Mouse (Mus musculus) lung, embryonic 14.5 days (tissue): ENCODE results near the gene Camk1d. TPM values are rescaled to one million over a fixed set of nuclear protein-coding genes. Genes with fewer than 3 reads are reported as not detected.
"Not testable (repeated sequence)": the region's sequence is repeated elsewhere in the genome, so short reads cannot be mapped to it uniquely, and the experiment has no call there.

ENCODE experiments used
- ATAC-seq: fragments of 200-750 bp; cut with Nextera tagmentation; 2 replicates; pipeline ENCODE4 v1.8.0; 2017; ENCODE audit warnings: mild to moderate bottlenecking, moderate TSS enrichment, moderate library complexity; ENCODE audit not compliant: insufficient read depth
- DNase-seq: peaks from one replicate; pipeline ENCODE4 v3.0.0-alpha.2; 2015
- H3K27ac ChIP-seq: fragments of 300-500 bp; sonication (generic); 2 replicates; pipeline ENCODE4 v1.5.1; 2014; ENCODE audit warnings: low read depth, mild to moderate bottlenecking, moderate library complexity
- H3K27me3 ChIP-seq: fragments of 300-500 bp; sonication (generic); 2 replicates; pipeline ENCODE4 v1.6.1; 2014; ENCODE audit warnings: low read length, control low read depth; ENCODE audit not compliant: insufficient read depth
- H3K36me3 ChIP-seq: fragments of 300-500 bp; sonication (generic); 2 replicates; pipeline ENCODE4 v1.6.1; 2014; ENCODE audit warnings: control low read depth; ENCODE audit not compliant: insufficient read depth
- H3K4me1 ChIP-seq: fragments of 300-500 bp; sonication (generic); 2 replicates; pipeline ENCODE4 v1.6.1; 2014; ENCODE audit warnings: antibody characterized with exemption, control low read depth; ENCODE audit not compliant: insufficient read depth
- H3K4me2 ChIP-seq: fragments of 300-500 bp; sonication (generic); 2 replicates; pipeline ENCODE4 v1.6.1; 2014; ENCODE audit warnings: mild to moderate bottlenecking
- H3K4me3 ChIP-seq: fragments of 300-500 bp; sonication (generic); 2 replicates; pipeline ENCODE4 v1.5.1; 2014; ENCODE audit warnings: low read depth, low read length
- H3K9ac ChIP-seq: fragments of 300-500 bp; sonication (generic); 2 replicates; pipeline ENCODE4 v1.6.1; 2014
- H3K9me3 ChIP-seq: fragments of 300-500 bp; sonication (generic); 2 replicates; pipeline ENCODE4 v1.6.1; 2016; ENCODE audit warnings: low read depth, low read length, control low read depth
- CTCF ChIP-seq: IDR thresholded peaks from 2 replicates; pipeline ENCODE4 v1.5.1; 2016; ENCODE audit warnings: antibody characterized with exemption, low read depth
- WGBS: fragments of 180-500 bp; shearing (Covaris S2); extraction: QIAGEN DNeasy Blood & Tissue Kit; methylation state at CpG from one replicate; pipeline ENCODE4 v1.1.7; 2014; 5-methylcytosine and 5-hydroxymethylcytosine counted together
- polyA plus RNA-seq: library from polyadenylated mRNA; unstranded; fragments of >200 nt; fragmentation: Nextera tagmentation; extraction: Ambion mirVana; gene quantifications from 2 replicates; pipeline ENCODE4 v1.2.1, GENCODE M21; 2014

The Camk1d gene
- polyA plus RNA-seq, 1 experiment from 2014 or later, result 2.9 TPM

DNA sequence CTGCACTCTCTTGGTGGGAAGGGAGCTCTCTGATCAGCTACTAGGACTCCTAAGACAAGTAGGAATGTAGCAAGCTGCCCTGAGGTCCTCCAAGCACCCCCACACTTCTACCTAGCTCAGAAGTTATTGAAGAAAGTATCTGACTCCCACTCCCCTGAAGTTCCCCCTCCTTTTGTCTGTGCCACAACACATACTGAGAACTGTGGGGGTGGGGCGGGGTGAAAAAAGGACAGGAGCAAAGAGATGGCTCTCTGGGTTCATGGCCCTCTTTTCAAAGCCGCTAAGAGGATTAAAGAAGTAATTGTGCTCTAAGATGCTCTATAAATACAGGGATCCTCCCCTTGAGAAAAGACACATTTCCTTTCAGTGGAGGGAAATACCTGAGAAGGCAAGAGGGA lies 100.0 kb downstream of the Camk1d start:
- Histone ChIP-seq H3K4me3 (no peak overlapping the region), H3K27me3 (no peaks in the 10 kb centered on the region), H3K27ac (peak overlapping the region; percentile 66; the same call in 1 of the 2 replicates), H3K4me2 (no peak overlapping the region), H3K9me3 (no peaks in the 10 kb centered on the region), H3K36me3 (no peaks in the 10 kb centered on the region), H3K9ac (no peak overlapping the region), H3K4me1 (peaks cover 12% of the 10 kb centered on the region; the same call in 1 of the 2 replicates)
- 64% methylated on average over 2 of the region's 2 CpGs for WGBS
- DNase-seq (no peak), ATAC-seq (no peak)
- TF ChIP-seq CTCF, result no peak

DNA sequence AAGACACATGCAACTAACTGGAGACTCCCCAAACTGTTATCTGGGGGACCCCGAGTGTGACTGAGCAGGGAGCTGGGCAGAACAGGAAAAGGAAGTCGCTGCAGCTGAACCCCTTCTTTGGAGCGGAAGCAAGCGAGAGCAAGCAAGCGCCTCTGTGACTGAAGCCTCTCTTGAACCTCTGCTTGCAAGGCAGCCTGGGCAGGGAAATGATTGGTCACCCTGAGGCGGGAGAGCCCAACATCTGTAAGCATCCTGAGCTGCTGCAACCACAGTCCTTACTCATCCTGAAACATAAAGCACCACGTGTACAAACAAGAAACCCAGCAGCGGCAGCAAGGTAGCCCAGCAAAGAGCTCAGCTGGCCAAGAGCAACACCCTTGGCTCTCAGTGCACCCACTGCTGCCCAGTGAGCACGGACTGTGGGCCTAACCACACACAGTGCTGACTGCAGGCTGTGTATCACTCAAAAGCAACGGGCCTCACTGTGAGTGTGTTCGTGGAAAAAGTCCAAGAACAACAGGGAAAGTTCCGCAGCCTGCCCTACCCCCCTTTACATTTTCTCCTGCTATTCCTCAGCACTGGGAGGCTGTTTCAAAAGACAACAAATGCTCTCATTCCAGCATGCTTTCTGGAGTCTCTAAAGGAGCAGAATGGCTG lies 100.5 kb downstream of the Camk1d start:
- DNase-seq (peak; percentile 84), ATAC-seq (peak; percentile 84)
- H3K9me3 ChIP-seq, result no peaks in the 10 kb centered on the region
- no peaks in the 10 kb centered on the region for H3K36me3 ChIP-seq
- 23% methylated on average over 12 of the region's 12 CpGs for WGBS
- H3K9ac ChIP-seq, result no peak overlapping the region
- H3K27me3 ChIP-seq, result no peaks in the 10 kb centered on the region
- no peak overlapping the region for H3K4me2 ChIP-seq
- no peak overlapping the region for H3K4me3 ChIP-seq
- H3K27ac ChIP-seq, result peak overlapping the region; percentile 66
- no peak for TF ChIP-seq CTCF
- peaks cover 12% of the 10 kb centered on the region; the same call in 1 of the 2 replicates for H3K4me1 ChIP-seq

DNA sequence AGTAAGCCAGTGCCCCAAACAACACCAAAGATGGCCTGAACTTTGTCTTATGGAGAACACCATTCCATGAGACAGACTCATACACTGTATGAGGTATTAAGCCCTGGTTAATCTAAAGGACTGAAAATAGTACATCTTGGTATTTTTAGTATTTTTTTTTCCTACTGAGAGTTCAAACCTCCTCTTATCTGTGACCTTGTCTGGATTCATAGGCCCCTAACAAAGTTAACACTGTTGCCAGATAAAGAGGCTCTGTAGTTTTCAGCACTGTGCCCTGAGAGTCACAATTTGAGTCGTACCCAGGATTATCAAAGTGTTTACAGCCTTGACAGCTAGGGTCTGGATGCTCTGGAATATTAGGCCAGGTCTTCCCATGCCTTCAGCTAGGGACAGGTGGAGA lies 102.7 kb downstream of the Camk1d start:
- Histone ChIP-seq H3K9me3 (no peaks in the 10 kb centered on the region), H3K4me2 (no peak overlapping the region), H3K27me3 (no peaks in the 10 kb centered on the region), H3K9ac (no peak overlapping the region), H3K36me3 (no peaks in the 10 kb centered on the region), H3K4me1 (peaks cover 12% of the 10 kb centered on the region; the same call in 1 of the 2 replicates), H3K4me3 (no peak overlapping the region), H3K27ac (no peak overlapping the region)
- DNase-seq, result no peak
- no peak for ATAC-seq
- WGBS, result 49% methylated on average over 1 of the region's 1 CpGs
- no peak for TF ChIP-seq CTCF

DNA sequence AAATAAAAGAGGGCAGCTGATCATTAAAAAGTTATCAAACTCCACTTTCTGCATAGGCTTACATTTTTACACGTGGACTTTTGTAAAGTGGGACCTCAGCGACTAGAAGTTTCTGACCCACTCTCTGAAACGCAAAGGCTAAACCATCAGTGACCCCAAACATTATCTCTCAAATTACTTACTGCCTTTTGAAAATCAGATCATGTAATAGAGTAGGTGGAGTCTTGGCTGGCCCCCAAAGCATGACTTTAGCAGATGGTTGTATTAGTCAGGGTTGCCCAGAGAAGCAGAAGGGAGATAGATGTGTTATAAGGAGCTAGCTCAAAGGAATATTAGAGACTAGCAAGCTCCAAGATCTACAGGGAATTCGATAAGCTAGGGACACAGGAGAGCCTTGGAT lies 103.8 kb downstream of the Camk1d start:
- H3K9ac ChIP-seq, result no peak overlapping the region
- peaks cover 12% of the 10 kb centered on the region; the same call in 1 of the 2 replicates for H3K4me1 ChIP-seq
- ATAC-seq (no peak), DNase-seq (no peak)
- WGBS, result 67% methylated on average over 4 of the region's 4 CpGs
- H3K36me3 ChIP-seq, result no peaks in the 10 kb centered on the region
- no peaks in the 10 kb centered on the region for H3K27me3 ChIP-seq
- TF ChIP-seq CTCF, result no peak
- H3K9me3 ChIP-seq, result no peaks in the 10 kb centered on the region
- no peak overlapping the region for H3K27ac ChIP-seq
- H3K4me2 ChIP-seq, result no peak overlapping the region
- no peak overlapping the region for H3K4me3 ChIP-seq

DNA sequence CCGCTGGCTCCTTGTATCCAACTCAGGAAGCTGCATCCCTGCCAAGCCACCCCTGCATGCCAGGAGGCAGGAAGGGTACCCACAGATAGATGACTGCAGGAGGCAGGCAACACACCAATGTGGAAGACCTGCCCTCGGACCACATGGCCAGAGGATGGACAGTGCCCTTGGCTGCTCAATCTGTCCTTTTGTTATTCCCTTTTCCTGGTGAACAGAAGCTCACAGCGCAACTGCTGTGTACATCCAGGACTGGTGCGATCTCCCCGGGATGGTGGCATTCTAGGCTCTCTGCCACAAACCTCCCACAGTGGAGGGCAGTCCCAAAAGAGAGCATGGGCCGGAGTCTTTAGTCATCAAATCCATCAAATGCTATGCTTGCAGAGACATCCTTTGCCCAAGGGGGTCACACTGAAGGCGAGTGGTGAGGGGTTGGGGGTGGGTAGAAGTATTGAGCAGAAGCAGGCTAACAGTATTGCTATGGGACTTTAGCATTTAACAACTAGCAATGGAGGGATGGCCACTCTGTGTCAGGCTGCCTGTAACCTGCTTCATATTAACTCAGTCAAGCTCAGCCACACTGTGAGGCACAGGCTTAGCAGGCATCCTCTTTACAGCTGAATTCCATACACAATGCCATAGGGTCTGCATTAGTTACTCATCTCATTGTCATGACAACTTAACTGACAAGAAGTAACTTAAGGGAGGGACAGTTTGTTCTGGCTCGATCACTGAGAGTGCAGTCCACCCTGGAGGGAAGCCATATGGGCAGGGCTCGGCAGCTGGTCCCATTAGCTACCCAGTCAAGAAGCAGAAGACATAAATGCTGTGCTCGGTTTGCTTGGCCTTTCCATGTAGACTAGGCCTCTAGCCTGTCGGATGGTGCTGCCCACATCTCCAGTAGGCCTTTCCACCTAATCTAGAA lies 106.1 kb downstream of the Camk1d start:
- Histone ChIP-seq H3K9ac (no peak overlapping the region), H3K27ac (no peak overlapping the region), H3K36me3 (no peaks in the 10 kb centered on the region), H3K9me3 (no peaks in the 10 kb centered on the region), H3K4me2 (no peak overlapping the region), H3K4me3 (no peak overlapping the region), H3K27me3 (no peaks in the 10 kb centered on the region), H3K4me1 (no peaks in the 10 kb centered on the region)
- DNase-seq, result no peak
- no peak for TF ChIP-seq CTCF
- WGBS, result 68% methylated on average over 11 of the region's 11 CpGs
- ATAC-seq, result peak; percentile 38; the same call in 1 of the 2 replicates

DNA sequence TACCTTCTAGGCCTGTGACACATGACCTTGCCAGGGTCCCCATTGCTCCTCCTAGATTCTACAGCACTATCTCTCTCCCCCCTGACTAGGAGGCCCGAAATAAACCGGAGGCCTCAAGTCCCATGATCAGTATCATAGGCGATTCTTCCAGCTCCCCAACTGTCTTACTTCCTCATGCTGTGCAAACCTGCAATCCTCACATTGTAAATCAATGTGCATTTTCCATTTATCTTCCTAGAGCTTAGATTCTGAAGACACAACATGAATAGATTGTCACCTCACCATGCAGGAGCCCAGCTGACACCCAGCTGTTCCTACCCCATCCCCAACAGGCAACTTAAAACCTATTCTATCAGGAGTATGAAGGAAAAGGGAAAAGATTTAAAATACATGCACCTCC lies 108.5 kb downstream of the Camk1d start:
- ATAC-seq (no peak), DNase-seq (no peak)
- no peaks in the 10 kb centered on the region for H3K9me3 ChIP-seq
- 86% methylated on average over 3 of the region's 3 CpGs for WGBS
- H3K27me3 ChIP-seq, result no peaks in the 10 kb centered on the region
- no peak overlapping the region for H3K4me2 ChIP-seq
- no peaks in the 10 kb centered on the region for H3K36me3 ChIP-seq
- no peaks in the 10 kb centered on the region for H3K4me1 ChIP-seq
- no peak for TF ChIP-seq CTCF
- no peak overlapping the region for H3K27ac ChIP-seq
- no peak overlapping the region for H3K9ac ChIP-seq
- H3K4me3 ChIP-seq, result no peak overlapping the region

DNA sequence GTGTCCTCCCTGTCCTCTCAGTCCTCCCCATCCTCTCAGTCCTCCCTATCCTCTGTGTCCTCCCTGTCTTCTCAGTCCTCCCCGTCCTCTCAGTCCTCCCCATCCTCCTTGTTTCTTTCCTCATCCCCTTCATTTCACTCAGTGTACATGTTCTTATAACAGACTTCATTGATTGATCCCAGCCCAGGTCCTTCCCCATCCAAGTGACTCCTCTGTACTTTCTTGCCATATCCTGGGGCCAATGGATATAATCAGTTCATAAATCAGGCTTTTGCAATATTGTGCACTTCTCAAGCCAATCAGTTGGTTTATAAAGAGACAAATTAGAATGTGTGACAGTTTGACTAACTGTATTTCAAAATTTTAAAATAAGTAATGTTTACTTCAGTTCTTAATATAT lies 112.3 kb downstream of the Camk1d start:
- Histone ChIP-seq H3K27ac (no peak overlapping the region), H3K4me1 (no peaks in the 10 kb centered on the region), H3K9ac (no peak overlapping the region), H3K4me3 (no peak overlapping the region), H3K4me2 (no peak overlapping the region), H3K36me3 (no peaks in the 10 kb centered on the region), H3K27me3 (no peaks in the 10 kb centered on the region), H3K9me3 (no peaks in the 10 kb centered on the region)
- ATAC-seq (no peak), DNase-seq (no peak)
- TF ChIP-seq CTCF, result no peak
- 72% methylated on average over 1 of the region's 1 CpGs for WGBS

DNA sequence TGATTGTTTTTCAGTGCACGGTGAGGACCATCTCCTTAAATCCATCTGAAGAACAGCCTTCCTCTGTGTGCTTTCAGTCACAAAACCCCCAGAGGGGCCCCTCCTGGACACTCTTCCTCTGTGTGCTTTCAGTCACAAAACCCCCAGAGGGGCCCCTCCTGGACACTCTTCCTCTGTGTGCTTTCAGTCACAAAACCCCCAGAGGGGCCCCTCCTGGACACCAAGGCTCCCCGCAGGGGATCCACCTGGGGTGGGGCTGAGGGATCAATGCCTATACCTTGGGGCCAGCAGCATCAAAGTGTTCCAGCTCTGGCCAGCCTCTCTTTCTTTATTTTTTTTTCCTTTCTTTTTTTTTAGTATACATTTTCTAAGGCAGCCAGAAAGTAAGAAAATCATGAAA lies 113.1 kb downstream of the Camk1d start:
- peak; percentile 72; the same call in 1 of the 2 replicates for ATAC-seq
- H3K27me3 ChIP-seq, H3K4me1 ChIP-seq, H3K9me3 ChIP-seq, H3K4me2 ChIP-seq, H3K4me3 ChIP-seq, DNase-seq, H3K27ac ChIP-seq, H3K36me3 ChIP-seq, H3K9ac ChIP-seq: not testable (repeated sequence)
- WGBS, result 3% methylated on average over 2 of the region's 2 CpGs
